Mouse (Mus musculus): Measurements from ENCODE around the gene Ccdc6. TPM values are rescaled to one million over a fixed set of nuclear protein-coding genes. Genes with fewer than 3 reads are reported as not detected.

The Ccdc6 gene
- total and polyA plus RNA-seq, 3 experiments, result 25.4 to 143 (median 42.0) TPM

GRCm38 (mm10) chr10:70111643-70112042, 14.7 kb downstream of the Ccdc6 start:
- no peak for TF ChIP-seq GABPA (IDR thresholded peaks at IDR 0.05; ENCODE audit: low read depth, low read length)
- TF ChIP-seq POLR2AphosphoS2 (IDR thresholded peaks at IDR 0.05; ENCODE audit: low read length), result no peak
- no peak for TF ChIP-seq MXI1 (IDR thresholded peaks at IDR 0.05; ENCODE audit: low read depth, low read length)
- no peak for TF ChIP-seq CHD1 (IDR thresholded peaks at IDR 0.05; ENCODE audit: low read depth, low read length)
- no peak for TF ChIP-seq ZC3H11A (IDR thresholded peaks at IDR 0.05; ENCODE audit: low read depth, low read length)
- no peak for TF ChIP-seq GATA1 (IDR thresholded peaks at IDR 0.05; ENCODE audit: low read depth, low read length)
- no peak for TF ChIP-seq BHLHE40 (IDR thresholded peaks at IDR 0.05; ENCODE audit: borderline replicate concordance, low read depth, low read length)
- TF ChIP-seq SMC3 (IDR thresholded peaks at IDR 0.05; ENCODE audit: low read depth, low read length), result no peak
- no peak for TF ChIP-seq POLR2A (IDR thresholded peaks at IDR 0.05; ENCODE audit: control insufficient read depth in 1 of 2, insufficient read depth in 1 of 2, low read depth in 1 of 2, low read length in 2 of 2, poor library complexity in 1 of 2)
- no peak for TF ChIP-seq ZMIZ1 (IDR thresholded peaks at IDR 0.05; ENCODE audit: low read depth, low read length)
- TF ChIP-seq RAD21 (IDR thresholded peaks at IDR 0.05; ENCODE audit: low read depth, low read length), result no peak
- no peak for TF ChIP-seq NRF1 (IDR thresholded peaks at IDR 0.05; ENCODE audit: insufficient read depth, low read depth, low read length, poor library complexity, severe bottlenecking)
- no peak for TF ChIP-seq EP300 (IDR thresholded peaks at IDR 0.05; ENCODE audit: low read depth in 1 of 2, low read length in 2 of 2)
- H3K9ac ChIP-seq (ENCODE audit: control insufficient read depth, low read depth, low read length, poor library complexity, severe bottlenecking), result no peak overlapping the region
- peaks cover 0 to 4% of the 10 kb centered on the region in 2 experiments; a peak in 1 of 4 replicates for H3K36me3 ChIP-seq (ENCODE audit: control insufficient read depth in 1 of 2, insufficient read depth in 2 of 2, low read length in 2 of 2)
- H3K4me3 ChIP-seq (ENCODE audit: control insufficient read depth in 1 of 2, insufficient read depth in 1 of 2, low read depth in 2 of 2, low read length in 2 of 2), result no peak overlapping the region
- no peaks in the 10 kb centered on the region for H3K27me3 ChIP-seq (ENCODE audit: control insufficient read depth in 1 of 2, insufficient read depth in 2 of 2, low read length in 2 of 2)
- no peak overlapping the region for H3K27ac ChIP-seq (ENCODE audit: control insufficient read depth, low read depth, low read length)
- H3K9me3 ChIP-seq (replicated peaks; ENCODE audit: insufficient read depth, low read length), result no peaks in the 10 kb centered on the region
- H3K4me1 ChIP-seq (ENCODE audit: control insufficient read depth in 1 of 2, insufficient read depth in 2 of 2, low read length in 2 of 2), result no peaks in the 10 kb centered on the region
- peaks cover 82% of the 10 kb centered on the region for H3K79me2 ChIP-seq (ENCODE audit: control insufficient read depth, insufficient read depth, low read length, poor library complexity)
- no peak for DNase-seq (ENCODE audit: low read depth, low spot score)

GRCm38 (mm10) chr10:70114048-70114635, 17.2 kb downstream of the Ccdc6 start:
- no peak overlapping the region for H3K9ac ChIP-seq (ENCODE audit: control insufficient read depth, low read depth, low read length, poor library complexity, severe bottlenecking)
- peaks cover 70% of the 10 kb centered on the region for H3K79me2 ChIP-seq (ENCODE audit: control insufficient read depth, insufficient read depth, low read length, poor library complexity)
- H3K27me3 ChIP-seq (ENCODE audit: control insufficient read depth in 1 of 2, insufficient read depth in 2 of 2, low read length in 2 of 2), result no peaks in the 10 kb centered on the region
- no peak overlapping the region for H3K4me3 ChIP-seq (ENCODE audit: control insufficient read depth in 1 of 2, insufficient read depth in 1 of 2, low read depth in 2 of 2, low read length in 2 of 2)
- peaks cover 2 to 6% of the 10 kb centered on the region in 2 experiments; a peak in 3 of 4 replicates for H3K4me1 ChIP-seq (ENCODE audit: control insufficient read depth in 1 of 2, insufficient read depth in 2 of 2, low read length in 2 of 2)
- H3K9me3 ChIP-seq (replicated peaks; ENCODE audit: insufficient read depth, low read length), result no peaks in the 10 kb centered on the region
- DNase-seq (ENCODE audit: low read depth, low spot score), result no peak
- H3K36me3 ChIP-seq (ENCODE audit: control insufficient read depth in 1 of 2, insufficient read depth in 2 of 2, low read length in 2 of 2), result peaks cover 0 to 13% of the 10 kb centered on the region in 2 experiments; a peak in 2 of 4 replicates
- H3K27ac ChIP-seq (ENCODE audit: control insufficient read depth, low read depth, low read length), result no peak overlapping the region
- no peak for TF ChIP-seq POLR2AphosphoS5 (IDR thresholded peaks at IDR 0.05; ENCODE audit: borderline replicate concordance, low read depth, low read length)

DNA sequence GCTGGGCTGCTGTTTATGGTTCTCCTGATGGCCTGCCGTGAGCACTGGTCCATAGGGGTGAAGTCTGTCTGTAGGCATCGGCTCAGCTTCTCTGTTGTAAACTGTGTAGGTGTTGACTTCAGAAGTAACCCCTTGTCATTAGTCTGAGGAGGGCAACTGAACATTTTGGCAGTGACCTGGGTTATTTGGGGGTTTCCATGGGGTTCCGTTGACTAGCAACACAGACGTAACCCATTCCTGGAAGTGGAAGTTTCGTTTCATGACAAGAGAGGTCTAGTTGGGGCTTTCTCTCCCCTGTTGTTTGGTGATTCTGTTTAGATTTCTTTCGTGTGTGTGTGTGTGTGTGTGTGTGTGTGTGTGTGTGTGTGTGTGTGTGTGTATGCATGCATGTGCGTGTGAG, 19.5 kb downstream of the Ccdc6 start:
- Histone ChIP-seq H3K4me3 (ENCODE audit: control insufficient read depth in 1 of 2, insufficient read depth in 1 of 2, low read depth in 2 of 2, low read length in 2 of 2) (no peak overlapping the region), H3K36me3 (ENCODE audit: control insufficient read depth in 1 of 2, insufficient read depth in 2 of 2, low read length in 2 of 2) (peaks cover 0 to 21% of the 10 kb centered on the region in 2 experiments; a peak in 2 of 4 replicates)
- TF ChIP-seq GATA1 (IDR thresholded peaks at IDR 0.05; ENCODE audit: low read depth, low read length), result no peak
- TF ChIP-seq NRF1 (IDR thresholded peaks at IDR 0.05; ENCODE audit: insufficient read depth, low read depth, low read length, poor library complexity, severe bottlenecking), result no peak
- TF ChIP-seq SIN3A (IDR thresholded peaks at IDR 0.05; ENCODE audit: low read length), result no peak
- no peak for TF ChIP-seq MAX (IDR thresholded peaks at IDR 0.05; ENCODE audit: low read length)
- TF ChIP-seq CTCF (IDR thresholded peaks at IDR 0.05 in 2 of 3, conservative IDR thresholded peaks at IDR 0.05 in 1 of 3; ENCODE audit: control insufficient read depth in 1 of 3, insufficient read depth in 1 of 3, low read depth in 2 of 3, low read length in 3 of 3, poor library complexity in 1 of 3, severe bottlenecking in 1 of 3), result no peak
- no peak for TF ChIP-seq USF1 (IDR thresholded peaks at IDR 0.05; ENCODE audit: low read depth, low read length)
- no peak for TF ChIP-seq MXI1 (IDR thresholded peaks at IDR 0.05; ENCODE audit: low read depth, low read length)
- TF ChIP-seq EP300 (IDR thresholded peaks at IDR 0.05; ENCODE audit: low read depth in 1 of 2, low read length in 2 of 2), result no peak
- no peak for TF ChIP-seq TAL1 (IDR thresholded peaks at IDR 0.05; ENCODE audit: low read length)
- TF ChIP-seq E2F4 (IDR thresholded peaks at IDR 0.05; ENCODE audit: borderline replicate concordance, low read depth, low read length), result no peak
- TF ChIP-seq MAZ (IDR thresholded peaks at IDR 0.05; ENCODE audit: low read depth, low read length), result no peak
- TF ChIP-seq TBP (IDR thresholded peaks at IDR 0.05; ENCODE audit: low read depth, low read length), result no peak
- no peak for TF ChIP-seq ETS1 (IDR thresholded peaks at IDR 0.05; ENCODE audit: low read depth, low read length)
- no peak for TF ChIP-seq MYC (IDR thresholded peaks at IDR 0.05; ENCODE audit: low read depth, low read length)
- TF ChIP-seq SMC3 (IDR thresholded peaks at IDR 0.05; ENCODE audit: low read depth, low read length), result no peak
- TF ChIP-seq RAD21 (IDR thresholded peaks at IDR 0.05; ENCODE audit: low read depth, low read length), result no peak
- no peak for TF ChIP-seq POLR2AphosphoS2 (IDR thresholded peaks at IDR 0.05; ENCODE audit: low read length)
- no peak for TF ChIP-seq JUND (IDR thresholded peaks at IDR 0.05; ENCODE audit: low read depth, low read length)
- no peak for TF ChIP-seq POLR2A (IDR thresholded peaks at IDR 0.05; ENCODE audit: control insufficient read depth in 1 of 2, insufficient read depth in 1 of 2, low read depth in 1 of 2, low read length in 2 of 2, poor library complexity in 1 of 2)

More for the DNA sequence above, 19.5 kb downstream of the Ccdc6 start:
- no peak overlapping the region for H3K9ac ChIP-seq (ENCODE audit: control insufficient read depth, low read depth, low read length, poor library complexity, severe bottlenecking)
- H3K9me3 ChIP-seq (replicated peaks; ENCODE audit: insufficient read depth, low read length), result no peaks in the 10 kb centered on the region
- no peaks in the 10 kb centered on the region for H3K27me3 ChIP-seq (ENCODE audit: control insufficient read depth in 1 of 2, insufficient read depth in 2 of 2, low read length in 2 of 2)
- H3K4me1 ChIP-seq (ENCODE audit: control insufficient read depth in 1 of 2, insufficient read depth in 2 of 2, low read length in 2 of 2), result peaks cover 7 to 25% of the 10 kb centered on the region in 2 experiments
- H3K27ac ChIP-seq (ENCODE audit: control insufficient read depth, low read depth, low read length), result no peak overlapping the region
- no peak for DNase-seq (ENCODE audit: low read depth, low spot score)
- peaks cover 51% of the 10 kb centered on the region for H3K79me2 ChIP-seq (ENCODE audit: control insufficient read depth, insufficient read depth, low read length, poor library complexity)
